Mouse (Mus musculus) embryo, embryonic 11 days (tissue): ENCODE measurements around the gene Gar1.

Experiments used
- DNase-seq: peaks from one replicate; pipeline ENCODE4 v3.0.0-alpha.2; 2015

Gar1 gene

GRCm38 (mm10) chr3:129799011-129799410, 32.2 kb downstream of the Gar1 start:
- DNase-seq, result no peak

GRCm38 (mm10) chr3:129798551-129798950, 32.6 kb downstream of the Gar1 start:
- no peak for DNase-seq

GRCm38 (mm10) chr3:129797341-129797740, 33.9 kb downstream of the Gar1 start:
- no peak for DNase-seq

DNA sequence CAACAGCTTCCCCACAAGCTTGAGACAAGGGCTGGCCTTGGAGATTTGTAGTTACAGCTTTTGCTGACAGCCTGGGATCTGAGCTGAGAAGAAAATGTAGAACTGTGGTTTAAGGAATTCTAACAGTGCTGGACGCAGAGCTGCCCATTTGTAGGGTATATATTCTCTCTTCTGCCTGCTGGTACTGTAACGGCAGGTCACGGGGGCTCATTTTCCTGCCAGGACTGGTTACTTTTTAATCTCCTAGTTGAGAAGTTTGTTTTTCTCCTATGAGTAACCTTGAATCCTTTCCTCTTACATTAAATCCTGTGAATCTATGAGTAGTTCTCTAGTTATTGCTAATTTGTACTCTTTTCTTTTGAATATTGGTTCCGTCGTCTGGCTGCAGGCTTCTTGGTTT, 37.4 kb downstream of the Gar1 start:
- no peak for DNase-seq

DNA sequence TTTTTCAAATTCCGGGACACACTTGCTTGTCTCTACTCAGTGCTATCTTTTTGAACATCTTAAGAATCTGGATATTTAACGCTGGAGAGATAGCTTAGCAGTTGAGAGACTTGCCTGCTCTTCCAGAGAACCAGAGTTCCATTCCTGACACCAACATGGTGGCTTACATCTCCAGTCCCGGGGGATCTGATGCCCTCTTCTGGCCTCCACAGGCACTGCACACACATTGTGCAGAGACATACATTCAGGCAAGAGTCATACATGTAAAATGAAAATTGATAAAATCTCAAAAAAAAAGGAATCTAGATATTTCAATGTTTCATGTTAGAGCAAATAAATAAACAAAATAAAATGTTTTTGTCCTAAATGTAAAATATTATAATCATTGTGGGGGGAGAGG, 48.5 kb downstream of the Gar1 start:
- DNase-seq, result no peak

DNA sequence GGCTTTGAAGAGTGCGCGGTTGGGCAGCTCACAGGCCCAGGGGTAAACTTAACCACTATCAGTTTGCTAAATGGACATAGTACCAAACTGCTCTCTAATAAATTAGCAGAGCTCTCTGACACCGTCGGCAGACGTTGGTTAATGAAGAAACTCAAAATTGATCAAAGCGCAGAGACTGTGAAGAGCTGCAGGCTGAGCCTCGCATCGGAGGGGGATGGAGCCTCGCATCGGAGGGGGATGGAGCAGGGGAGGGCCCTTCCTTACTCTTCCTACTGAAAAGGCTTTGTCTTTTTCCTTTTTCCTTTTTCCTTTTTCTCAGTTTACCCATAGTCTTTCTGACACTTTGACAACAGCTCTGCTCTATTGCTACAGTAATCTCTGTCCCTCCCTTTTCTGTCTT, 49.8 kb downstream of the Gar1 start:
- DNase-seq, result no peak
